Mouse (Mus musculus): ENCODE results near the gene Wars. TPM values are rescaled to one million over a fixed set of nuclear protein-coding genes. Genes with fewer than 3 reads are reported as not detected.

Gene Wars
- total RNA-seq (2021), result 10 to 100 TPM; 33.6 to 39.9 TPM
- long read RNA-seq, experiment 1, transcript Wars-201 (10 exons, 2,831 nt), result major isoform, 81 of 101 reads
- long read RNA-seq, experiment 1, partial matches to known transcripts, result 7 of 101 reads
- long read RNA-seq, experiment 1, other reads (novel, unspliced or antisense), result 13 of 101 reads
- long read RNA-seq, experiment 2, transcript Wars-201 (10 exons, 2,831 nt), result major isoform, 111 of 131 reads
- long read RNA-seq, experiment 2, partial matches to known transcripts, result 7 of 131 reads
- long read RNA-seq, experiment 2, other reads (novel, unspliced or antisense), result 12 of 131 reads

DNA sequence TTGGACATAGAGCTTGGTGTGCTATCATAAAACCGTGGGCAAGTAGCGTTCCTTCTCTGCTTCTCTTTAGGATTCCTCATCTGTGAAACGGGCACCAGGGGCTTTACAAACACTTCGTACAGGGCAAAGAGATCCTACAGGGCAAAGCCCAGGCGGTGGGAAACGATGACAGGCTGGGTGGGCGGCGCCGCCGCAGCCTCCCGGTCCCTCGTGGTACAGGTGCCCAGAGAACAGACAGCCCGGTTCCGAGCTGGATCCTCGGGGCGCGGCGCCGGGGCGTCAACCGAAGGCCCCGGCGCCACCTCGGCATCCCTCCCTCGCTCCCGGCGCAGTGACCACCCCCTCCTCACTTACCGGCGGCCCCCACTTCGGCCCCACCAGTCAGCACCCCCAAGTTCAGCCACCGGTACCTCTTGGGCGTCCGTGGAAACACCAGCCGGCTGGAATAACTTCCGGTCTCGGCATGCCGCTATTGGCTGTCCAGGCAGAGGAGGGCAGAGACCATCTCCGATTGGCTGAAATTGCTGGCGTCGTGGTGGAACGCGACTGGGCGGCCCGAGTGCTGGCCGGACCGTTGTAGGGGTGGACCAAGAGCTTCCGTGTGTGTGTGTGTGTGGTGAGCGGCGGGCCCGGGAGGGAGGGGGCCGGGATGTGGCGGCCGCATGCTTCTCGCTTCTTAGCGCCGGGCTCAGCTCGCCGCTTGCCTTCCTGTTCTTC is at the start of gene Wars:
Gene Wars (minus strand): TSS at position 460 of the 717 bp plus-strand sequence.
- DNase-seq (ENCODE audit: low spot score in 2 of 2), result peak; percentile 91 to 95

DNA sequence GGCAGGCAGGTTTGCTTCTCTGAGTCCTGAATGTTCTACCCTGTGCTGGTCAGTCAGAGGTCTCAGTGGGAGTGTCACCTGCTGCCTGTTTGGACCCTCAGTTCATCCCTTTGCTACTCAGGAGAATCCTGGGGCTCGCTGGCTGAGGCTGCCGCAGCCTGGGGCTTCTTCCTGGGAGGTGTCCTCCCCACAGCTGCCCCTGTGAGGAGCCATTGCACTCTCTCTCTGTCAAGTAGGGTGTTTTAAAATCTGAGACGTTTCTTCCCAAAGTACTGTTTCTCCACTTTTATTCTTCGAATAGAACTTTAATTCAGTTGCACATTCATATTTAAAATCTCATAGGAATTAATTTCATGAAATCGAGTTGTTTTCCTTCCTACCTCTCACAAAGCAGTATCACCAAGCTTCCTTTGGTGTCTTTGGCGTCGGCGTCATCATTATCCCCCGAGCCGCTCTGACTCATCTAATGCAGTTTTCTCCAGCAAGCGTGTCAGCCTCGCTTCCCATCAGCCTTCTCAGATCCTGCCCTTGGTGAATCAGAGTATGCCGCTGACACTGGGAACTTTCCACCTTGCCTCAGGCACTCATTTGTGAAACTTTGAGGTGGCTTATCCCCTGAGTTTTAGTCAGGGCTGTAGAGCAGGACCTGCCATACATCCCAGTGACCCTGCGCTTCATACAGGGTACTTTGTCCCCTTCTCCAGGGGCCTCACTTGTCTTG is 48.4 kb upstream of the Wars start:
- DNase-seq (ENCODE audit: low spot score in 2 of 2), result no peak

DNA sequence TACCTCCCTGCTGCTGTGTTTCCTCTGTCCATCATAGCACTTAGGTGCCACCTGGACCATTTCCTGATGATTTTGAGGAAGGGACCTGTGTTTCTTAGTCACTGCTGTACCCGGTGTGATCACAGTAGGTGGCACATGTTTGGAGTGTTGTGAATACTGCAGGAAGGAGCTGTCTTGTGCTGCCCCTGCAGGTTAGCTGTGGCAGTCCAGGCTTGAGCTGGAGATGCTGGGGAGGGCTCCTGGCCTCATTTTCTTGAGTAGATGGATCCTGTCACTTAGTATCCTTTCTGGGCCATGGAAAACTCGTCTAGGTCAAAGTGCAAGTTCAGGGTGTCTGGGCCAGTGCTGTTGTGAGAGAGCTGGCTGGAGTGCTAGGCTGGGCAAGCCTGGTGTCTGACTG is 47.3 kb upstream of the Wars start:
- DNase-seq (ENCODE audit: low spot score in 2 of 2), result no peak

DNA sequence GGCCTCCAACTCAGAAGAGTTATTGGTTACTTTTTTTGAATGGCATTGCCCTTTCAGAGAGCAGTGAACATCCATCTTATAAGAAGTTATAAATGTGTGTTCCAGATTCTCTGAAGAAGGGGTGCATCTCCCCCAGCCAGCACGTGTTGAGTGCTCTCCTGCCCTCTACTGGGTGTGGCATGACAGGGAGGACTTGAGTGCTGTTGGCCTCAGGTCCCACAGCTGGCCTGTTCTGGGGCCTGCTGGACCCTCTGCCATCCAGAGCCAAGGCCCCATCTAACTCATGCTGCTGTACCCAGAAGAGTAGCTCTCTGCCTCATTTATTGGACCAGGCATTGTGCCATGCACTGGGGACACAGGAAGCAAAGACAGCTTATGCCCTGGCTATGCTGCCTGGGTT is 46.3 kb upstream of the Wars start:
- no peak for DNase-seq (ENCODE audit: low spot score in 2 of 2)

DNA sequence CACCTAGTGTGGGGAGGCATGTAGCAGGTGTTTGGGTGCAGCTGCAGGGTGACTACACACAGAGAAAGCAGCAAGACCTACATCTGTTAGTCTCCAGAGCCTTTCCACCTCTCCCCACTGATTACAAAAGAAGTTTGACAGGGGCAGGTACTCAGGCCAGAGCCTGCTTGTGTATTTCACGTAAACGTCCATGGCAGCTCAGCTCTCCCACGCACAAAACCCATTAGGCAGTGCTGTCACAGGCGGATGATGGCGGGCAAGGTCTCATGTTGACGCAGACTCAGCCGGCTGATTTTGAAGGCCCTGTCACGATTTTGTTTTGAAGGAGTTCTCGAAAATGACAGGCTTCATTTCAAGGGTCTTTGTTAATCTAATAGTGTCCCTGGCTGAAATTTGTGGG is 45.3 kb upstream of the Wars start:
- DNase-seq (ENCODE audit: low spot score in 2 of 2), result no peak

DNA sequence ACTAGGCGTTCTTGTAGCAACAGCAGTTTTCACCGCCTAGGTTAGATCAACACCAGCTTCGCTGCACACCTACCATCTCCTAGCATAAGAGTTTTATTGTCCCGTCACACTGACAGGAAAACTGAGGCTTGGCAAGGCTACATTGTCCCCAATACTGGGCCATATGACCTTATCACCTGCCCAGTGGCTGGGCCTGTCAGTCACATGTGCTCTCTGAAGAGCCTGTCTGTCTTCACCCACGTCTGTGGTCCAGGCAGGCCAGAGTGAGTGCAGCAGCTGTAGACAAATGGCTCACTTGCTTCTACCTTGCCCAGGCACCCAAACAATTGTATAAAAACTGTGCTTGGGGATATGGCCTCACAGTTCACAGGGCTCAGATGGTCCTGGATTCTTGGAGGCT is 44.9 kb upstream of the Wars start:
- no peak for DNase-seq (ENCODE audit: low spot score in 2 of 2)

DNA sequence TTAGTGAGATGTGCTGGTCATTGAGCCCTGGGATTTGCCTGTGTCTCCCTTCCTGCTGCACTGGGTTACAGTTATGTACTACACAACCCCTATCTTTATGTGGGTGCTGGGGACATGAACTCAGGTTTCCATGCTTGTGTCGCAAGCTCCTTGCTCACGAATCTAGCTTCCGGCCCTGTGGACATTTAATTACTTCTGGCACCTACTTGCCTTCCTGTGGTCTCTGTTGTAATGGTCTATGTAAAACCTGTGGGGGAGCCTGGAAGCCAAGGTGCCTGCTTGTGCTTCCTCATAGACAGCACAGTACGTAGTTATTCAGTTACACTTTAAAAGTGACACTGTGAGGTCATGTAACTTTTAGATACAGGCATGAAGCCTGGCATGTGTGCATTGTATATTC is 43.5 kb upstream of the Wars start:
- no peak for DNase-seq (ENCODE audit: low spot score in 2 of 2)

DNA sequence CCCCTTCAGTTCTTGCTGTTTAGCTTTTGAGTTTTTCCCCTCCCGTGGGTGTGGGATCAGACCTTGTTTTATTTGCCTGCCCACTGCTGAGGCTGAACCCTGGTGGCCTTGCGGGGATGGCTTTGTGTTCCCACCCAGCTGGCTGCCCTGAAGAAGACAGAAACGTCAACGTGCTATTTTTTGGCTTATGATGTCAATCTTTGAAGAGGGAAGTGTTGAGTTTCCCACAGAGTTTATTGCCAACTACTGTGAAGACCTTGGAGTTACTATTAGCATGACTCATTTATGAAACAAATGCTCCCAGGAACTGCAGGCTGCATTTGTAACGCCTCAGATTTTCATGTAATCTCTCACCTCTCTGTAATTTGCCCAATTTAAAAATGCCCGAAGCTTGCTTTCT is 42.9 kb upstream of the Wars start:
- DNase-seq (ENCODE audit: low spot score in 2 of 2), result no peak

DNA sequence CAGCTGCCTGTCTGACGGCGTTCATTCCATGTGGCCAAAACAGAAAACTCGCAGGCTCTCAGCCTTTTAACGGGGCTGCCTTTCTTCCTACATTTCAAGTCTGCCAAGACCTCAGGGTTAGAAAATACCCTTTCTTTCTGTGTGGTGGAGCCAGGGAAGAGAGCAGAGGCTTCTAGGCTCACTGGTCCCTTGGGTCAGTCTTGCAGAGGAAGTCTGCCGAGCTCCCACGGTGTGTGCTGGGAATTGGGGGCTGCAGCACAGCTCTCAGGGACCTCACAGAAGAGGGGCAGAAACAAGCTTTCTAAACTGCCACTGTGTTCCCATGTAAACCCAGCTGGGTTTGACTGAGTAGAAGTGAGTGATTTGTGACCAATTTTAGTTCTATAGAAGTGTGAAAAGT is 40.3 kb upstream of the Wars start:
- DNase-seq (ENCODE audit: low spot score in 2 of 2), result no peak

DNA sequence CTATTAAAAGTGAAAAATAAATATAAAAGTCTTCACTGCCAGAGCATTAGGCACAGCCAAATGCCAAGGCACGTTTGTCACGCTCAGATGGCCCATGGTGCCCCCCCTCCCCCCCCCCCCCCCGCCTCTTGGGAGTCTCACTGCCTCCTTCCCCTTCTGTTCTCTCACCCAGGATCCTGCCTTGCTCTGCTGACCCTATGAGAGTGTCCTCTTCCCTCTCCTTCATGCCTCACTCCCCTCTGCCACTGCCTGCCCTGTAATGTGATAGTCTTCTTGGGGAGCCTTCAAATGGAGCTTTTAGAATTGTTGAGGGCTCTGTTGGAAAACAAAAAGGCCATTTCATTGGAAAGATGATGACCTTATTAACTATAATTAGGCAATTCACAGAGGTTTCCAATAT is 38.1 kb upstream of the Wars start:
- no peak for DNase-seq (ENCODE audit: low spot score in 2 of 2)

DNA sequence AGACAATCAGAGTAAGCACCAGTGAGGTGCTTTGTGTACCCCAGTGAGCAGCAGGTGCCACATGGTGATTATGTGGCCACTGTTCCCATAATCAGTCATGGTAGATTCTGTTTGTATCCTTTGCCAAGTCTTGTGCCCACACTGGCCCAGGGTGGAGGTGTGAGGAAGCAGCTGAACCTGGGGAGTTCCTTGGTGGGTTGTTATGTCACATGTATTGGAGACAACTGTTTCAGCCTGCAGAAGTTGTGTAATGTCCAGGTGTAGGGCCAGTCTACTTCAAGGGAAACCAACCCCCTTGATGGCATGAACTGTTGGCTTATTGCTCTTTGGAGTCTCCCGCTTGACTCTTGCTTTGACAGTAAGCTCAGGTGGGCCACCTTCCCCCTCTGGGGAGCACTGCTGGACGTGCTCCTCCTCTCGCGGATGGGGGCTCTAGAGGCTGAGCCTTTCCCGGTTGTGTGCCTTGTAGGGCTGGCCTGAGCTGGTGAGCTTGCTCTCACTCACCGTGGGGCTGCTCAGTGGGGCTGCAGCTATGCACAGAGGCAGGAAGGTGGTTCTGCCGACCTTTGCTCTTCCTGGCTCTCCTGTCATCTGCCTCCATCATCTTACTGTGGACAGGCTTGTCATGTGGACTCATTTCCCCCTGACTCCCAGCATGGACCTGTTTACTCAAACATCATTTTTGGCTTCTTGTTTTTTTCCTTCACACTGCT is 37.5 kb upstream of the Wars start:
- DNase-seq (ENCODE audit: low spot score in 2 of 2), result no peak

DNA sequence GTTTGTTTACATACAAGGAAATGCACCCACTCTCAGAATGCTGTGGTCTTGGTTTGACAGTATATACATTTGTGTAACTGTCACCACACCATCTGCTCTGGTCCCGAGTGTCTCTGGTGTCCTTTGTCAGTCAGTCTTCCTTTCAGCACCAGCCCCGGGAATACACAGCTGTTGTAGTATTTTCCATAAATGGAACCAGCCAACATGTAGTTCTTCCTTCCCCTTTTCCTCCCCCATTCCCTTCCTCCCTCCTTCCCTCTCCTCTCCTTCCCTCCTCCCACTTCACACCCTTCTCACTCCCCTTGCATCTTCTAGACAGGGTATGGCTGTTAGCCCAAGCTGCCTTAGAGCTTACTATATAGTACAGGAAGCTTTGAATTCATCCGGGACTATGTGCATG is 35.5 kb upstream of the Wars start:
- no peak for DNase-seq (ENCODE audit: low spot score in 2 of 2)

DNA sequence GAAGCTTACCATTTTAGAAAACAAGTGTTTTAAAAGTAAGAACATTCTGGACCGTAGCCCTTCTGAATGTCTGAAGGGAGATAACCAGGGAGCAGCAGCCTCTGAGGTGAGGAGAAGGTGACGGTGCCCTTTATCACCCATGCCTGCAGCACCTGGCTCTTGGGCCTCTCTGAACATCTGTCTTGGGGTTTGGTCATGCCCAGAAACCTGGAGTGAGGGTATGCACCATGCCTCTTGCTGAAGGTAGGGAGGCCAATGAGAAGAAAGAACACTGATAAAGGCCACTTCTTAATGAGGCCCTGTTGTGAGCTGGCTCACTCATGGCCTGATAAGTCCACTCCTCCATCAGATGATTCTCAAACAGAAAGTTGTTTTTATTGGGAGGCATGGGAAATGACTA is 34.3 kb upstream of the Wars start:
- DNase-seq (ENCODE audit: low spot score in 2 of 2), result no peak

DNA sequence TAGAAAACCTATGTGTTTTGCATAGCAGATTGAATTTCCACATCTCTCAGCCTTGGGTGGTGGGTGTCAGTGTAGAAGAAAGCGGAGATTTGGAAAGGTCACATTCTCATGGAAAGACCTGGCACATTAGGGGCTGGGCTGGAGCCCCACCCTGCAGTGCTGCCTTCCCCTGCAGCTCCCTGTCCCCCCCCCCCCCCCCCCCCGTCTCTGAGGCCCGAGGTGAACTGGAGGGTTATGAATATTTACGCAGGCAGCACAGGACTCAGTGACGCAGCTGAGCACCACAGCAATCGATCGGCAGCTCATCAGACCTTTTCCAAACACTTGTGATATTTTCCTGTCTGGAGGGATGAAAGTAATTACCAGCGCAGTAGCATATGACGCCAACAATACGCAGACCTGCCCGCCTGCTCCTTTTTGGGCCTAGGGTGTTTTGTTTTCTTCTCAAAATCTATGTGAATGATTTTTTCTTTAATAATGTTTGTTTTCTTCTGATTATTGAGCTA is 32.7 kb upstream of the Wars start:
- DNase-seq (ENCODE audit: low spot score in 2 of 2), result no peak

DNA sequence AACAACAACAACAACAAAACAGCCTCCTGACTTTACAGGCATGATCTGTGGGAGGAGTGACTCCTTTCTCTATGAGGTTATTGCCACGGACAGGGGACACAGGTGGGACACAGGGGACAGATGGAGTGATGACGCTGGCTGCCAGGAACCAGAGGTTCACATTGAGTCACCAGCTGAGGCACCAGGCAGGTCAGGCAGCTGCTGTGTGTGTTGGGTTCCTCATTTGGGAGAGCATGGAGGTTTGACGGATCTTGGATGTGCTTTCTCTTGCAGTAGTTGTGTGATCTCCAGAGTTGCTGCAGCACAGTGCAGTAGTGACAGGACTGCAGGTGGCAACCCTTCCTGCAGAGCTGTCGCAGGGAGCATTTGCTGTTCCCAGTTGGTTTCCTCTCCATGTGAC is 24.8 kb upstream of the Wars start:
- no peak for DNase-seq (ENCODE audit: low spot score in 2 of 2)

DNA sequence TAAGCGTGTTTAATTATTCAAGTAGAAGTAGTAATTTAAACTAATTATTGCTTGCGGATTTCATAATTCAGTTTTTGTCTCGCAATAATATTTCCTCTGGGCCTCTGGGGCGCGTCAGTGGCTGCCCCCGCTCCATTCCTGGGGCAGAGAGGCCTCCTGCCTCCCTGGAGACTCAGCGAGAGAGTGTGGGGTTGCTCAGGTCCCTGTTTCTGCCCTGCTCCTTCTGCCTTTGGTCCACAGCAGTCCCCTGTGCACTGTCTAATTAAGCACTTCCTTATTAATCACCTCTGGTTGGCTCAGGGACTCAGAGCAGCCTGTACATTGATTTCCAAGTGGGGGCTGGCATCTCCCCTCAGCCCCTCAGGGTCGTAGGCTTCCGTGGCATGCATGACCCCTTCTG is 23.5 kb upstream of the Wars start:
- DNase-seq (ENCODE audit: low spot score in 2 of 2), result no peak

DNA sequence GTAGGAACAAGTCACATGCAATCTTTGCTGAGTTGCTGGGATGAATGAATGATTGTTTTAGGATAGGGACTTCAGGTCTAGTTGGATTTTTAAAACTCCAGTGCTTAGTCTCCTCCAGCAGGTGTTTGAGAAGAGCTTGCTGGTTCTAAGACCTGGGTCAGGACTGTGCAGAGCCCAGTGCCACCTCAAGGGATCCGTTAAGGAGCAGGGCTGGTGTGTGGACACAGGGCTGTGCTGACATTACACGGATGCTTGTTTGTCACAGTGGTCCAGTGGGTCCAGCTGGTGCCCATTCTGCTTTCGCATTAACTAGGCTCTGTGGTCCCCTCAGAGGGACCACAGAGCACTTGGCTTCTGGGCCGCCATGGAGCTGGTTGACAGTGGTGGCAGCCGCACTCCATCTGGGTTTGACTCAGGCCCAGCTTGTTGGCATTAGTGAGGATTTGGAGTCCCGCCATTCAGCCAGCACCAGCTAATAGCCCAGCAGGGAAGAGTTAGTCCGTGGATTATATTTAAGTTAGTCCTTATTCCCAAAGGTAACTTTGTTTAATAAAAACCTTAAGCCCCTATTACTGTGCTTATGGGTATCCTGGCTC is 22.6 kb upstream of the Wars start:
- DNase-seq (ENCODE audit: low spot score in 2 of 2), result no peak

DNA sequence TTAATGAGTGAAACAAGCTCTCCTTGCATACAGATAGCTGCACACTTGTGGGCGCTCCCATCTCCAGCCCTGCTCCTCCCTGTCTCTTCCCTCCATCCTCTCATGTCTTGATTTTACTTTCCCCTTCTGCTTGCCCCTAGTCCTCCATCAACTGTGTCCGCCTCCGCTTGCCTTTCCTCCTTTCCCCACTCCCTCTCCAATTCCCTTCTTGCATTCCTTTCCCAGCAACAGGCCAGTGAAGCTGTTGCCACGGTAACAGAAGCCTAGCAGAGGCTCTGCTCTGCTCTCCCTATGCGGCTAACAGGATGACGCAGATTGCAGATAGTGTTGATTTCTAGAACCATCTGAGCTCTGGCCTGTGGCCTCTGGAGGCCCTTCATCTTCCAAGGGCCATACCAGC is 21.9 kb upstream of the Wars start:
- peak in 1 of 2 experiments; percentile 37 for DNase-seq (ENCODE audit: low spot score in 2 of 2)

DNA sequence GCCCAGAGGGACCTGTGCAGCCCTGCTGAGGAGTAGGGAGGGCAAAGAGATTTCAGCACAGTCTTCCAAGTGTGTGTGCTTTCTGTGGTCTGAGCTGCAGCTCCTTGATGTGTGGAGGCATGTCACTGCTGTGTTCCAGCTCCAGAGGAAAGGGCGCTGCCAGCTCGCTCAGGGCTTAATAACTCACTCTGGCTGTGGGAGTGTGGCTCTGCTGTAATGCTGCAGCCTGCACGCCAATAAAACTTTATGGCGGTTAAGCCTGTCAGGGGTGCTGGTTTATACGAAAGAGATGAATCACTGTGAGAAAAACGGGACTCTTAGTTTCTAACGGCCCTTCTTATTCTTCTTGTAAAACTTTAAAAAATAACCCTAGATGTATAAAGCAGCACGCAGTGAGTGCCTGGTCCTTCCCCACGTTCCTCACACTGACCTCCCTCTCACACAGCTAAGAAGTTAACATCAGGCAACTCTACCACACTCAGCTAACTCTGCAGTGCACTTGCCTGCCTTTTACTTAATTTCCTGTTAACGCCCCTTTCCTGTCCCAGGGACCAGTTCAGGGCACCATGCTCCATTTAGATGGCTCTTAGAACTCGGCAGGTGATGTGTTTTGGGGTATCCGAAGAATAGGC is 20.9 kb upstream of the Wars start:
- DNase-seq (ENCODE audit: low spot score in 2 of 2), result no peak

DNA sequence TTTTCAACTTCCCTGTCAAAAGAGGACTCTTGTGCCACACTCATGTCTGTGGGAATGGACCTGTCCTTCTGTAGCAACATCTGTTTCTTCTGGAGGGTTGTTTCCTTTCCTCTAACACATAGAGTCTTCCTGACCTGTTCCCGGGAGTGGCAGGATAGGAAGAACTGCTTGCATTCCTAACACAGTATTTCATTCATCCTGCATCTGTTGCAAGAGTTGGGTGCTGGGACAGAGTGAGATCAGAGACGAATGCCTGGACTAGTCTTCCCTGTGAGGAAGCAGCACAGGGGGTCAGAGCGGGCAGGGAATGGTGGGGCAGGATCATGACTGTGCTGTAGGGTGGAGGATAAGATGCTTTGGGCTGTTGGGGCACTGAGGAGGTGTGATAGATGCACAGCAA is 20.2 kb upstream of the Wars start:
- no peak for DNase-seq (ENCODE audit: low spot score in 2 of 2)

DNA sequence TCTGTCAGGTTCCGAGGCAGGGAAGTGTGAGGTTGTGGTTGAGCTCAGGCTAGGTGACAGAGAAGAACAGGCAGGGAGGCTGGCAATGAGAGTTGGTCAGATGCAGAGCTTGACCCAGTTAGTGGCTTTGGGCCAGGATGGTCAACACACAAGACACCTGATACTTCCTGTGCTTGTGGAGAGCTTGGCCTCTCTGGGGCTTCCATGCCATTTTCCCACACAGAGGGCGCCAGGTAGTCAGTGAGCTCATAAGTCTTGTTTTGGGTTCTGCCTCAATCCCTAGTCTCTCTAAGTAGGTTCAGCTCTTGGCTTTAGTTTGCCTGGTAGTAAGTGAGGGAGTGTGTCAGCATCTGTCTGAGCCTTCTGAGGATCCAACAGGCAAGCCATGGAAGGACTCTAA is 18.5 kb upstream of the Wars start:
- DNase-seq (ENCODE audit: low spot score in 2 of 2), result no peak

Data from gastrocnemius, postnatal 4 days (tissue).